Mouse (Mus musculus) hindbrain, postnatal 0 days (tissue): ENCODE results near the gene Hspa1b. TPM values are rescaled to one million over a fixed set of nuclear protein-coding genes. Genes with fewer than 3 reads are reported as not detected.
"Not testable (repeated sequence)": the region's sequence is repeated elsewhere in the genome, so short reads cannot be mapped to it uniquely, and the experiment has no call there.

Experiments used
- ATAC-seq: fragments of 200-750 bp; cut with Nextera tagmentation; 2 replicates; pipeline ENCODE4 v1.8.0; 2017; ENCODE audit warnings: mild to moderate bottlenecking, moderate TSS enrichment, moderate library complexity
- DNase-seq: peaks from one replicate; pipeline ENCODE4 v3.0.0-alpha.2; 2015; ENCODE audit warnings: low spot score
- H3K27ac ChIP-seq: fragments of 300-500 bp; sonication (generic); 2 replicates; pipeline ENCODE4 v1.5.1; 2014; ENCODE audit warnings: mild to moderate bottlenecking
- H3K27me3 ChIP-seq: fragments of 300-500 bp; sonication (generic); 2 replicates; pipeline ENCODE4 v1.6.1; 2014; ENCODE audit warnings: low read length, mixed read lengths; ENCODE audit not compliant: insufficient read depth
- H3K36me3 ChIP-seq: fragments of 300-500 bp; sonication (generic); 2 replicates; pipeline ENCODE4 v1.6.1; 2014; ENCODE audit warnings: low read length, mixed read lengths; ENCODE audit not compliant: insufficient read depth
- H3K4me1 ChIP-seq: fragments of 300-500 bp; sonication (generic); 2 replicates; pipeline ENCODE4 v1.6.1; 2014; ENCODE audit warnings: antibody characterized with exemption, low read length, mixed read lengths; ENCODE audit not compliant: insufficient read depth
- H3K4me2 ChIP-seq: fragments of 300-500 bp; sonication (generic); 2 replicates; pipeline ENCODE4 v1.6.1; 2014; ENCODE audit warnings: low read depth, mild to moderate bottlenecking, low read length, moderate library complexity, mixed read lengths
- H3K4me3 ChIP-seq: fragments of 300-500 bp; sonication (generic); 2 replicates; pipeline ENCODE4 v1.5.1; 2014; ENCODE audit warnings: low read length
- H3K9ac ChIP-seq: fragments of 300-500 bp; sonication (generic); replicated peaks from 2 replicates; pipeline ENCODE4 v1.6.1; 2014; ENCODE audit warnings: mild to moderate bottlenecking, low read length, moderate library complexity, mixed read lengths
- H3K9me3 ChIP-seq: fragments of 300-500 bp; sonication (generic); 2 replicates; pipeline ENCODE4 v1.6.1; 2016; ENCODE audit warnings: low read length, mixed read lengths
- CTCF ChIP-seq: IDR thresholded peaks from 2 replicates; pipeline ENCODE4 v1.5.1; 2016; ENCODE audit warnings: antibody characterized with exemption, control low read depth, low read depth
- WGBS: fragments of 180-500 bp; shearing (Covaris S2); extraction: QIAGEN DNeasy Blood & Tissue Kit; methylation state at CpG from one replicate; pipeline ENCODE4 v1.1.7; 2014; 5-methylcytosine and 5-hydroxymethylcytosine counted together
- polyA plus RNA-seq: library from polyadenylated mRNA; unstranded; fragments of >200 nt; fragmentation: Nextera tagmentation; extraction: Ambion mirVana; gene quantifications from 2 replicates; pipeline ENCODE4 v1.2.1, GENCODE M21; 2015
- total RNA-seq: library from RNA; depleted of rRNA; stranded (reverse); fragments of >200 nt; gene quantifications from 2 replicates; pipeline ENCODE4 v1.2.3, GENCODE M21; 2014

Gene Hspa1b
- total and polyA plus RNA-seq, 2 experiments from 2014 or later, result 0.51 to 15.2 TPM

DNA sequence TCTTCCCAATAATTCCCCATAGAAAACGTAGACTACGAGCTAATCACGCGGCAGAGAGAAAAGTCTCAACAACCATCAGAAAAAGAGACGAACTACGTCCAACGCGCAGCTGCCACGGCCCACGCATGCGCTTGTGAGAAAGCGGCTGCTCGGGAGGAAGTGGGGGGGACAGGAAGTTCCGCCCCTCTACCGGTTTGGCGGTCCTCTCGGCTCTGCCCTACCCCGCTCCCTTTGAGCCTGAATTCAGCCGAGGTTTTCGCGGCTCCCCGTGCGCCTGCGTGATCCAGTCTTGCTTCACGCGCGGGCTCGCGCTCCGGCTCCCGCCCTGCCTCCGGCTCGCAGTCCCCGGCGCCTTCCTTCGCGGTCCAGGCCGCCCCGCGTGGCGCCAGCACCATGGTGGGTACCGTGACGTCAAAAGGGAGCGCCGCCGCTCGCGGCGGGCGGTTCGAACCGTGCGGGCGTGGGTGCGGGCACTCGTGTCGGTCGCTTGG lies 22.7 kb upstream of the Hspa1b start, which contains the start of gene Lsm2:
Lsm2 (plus strand) TSS at position 173 of the 491 bp plus-strand sequence.
- Histone ChIP-seq H3K9ac (peak within 1 kb of the TSS; percentile 79), H3K4me1 (peaks cover 7% of the 10 kb centered on the region), H3K27ac (peak within 1 kb of the TSS; percentile 94), H3K4me2 (peak within 1 kb of the TSS; percentile 78), H3K9me3 (no peaks in the 10 kb centered on the region), H3K4me3 (peak within 1 kb of the TSS; percentile 79), H3K36me3 (peaks cover 15% of the 10 kb centered on the region; the same call in 1 of the 2 replicates), H3K27me3 (no peaks in the 10 kb centered on the region)
- DNase-seq, result peak; percentile 95
- peak; percentile 96 for ATAC-seq
- under 1% methylated on average over 56 of the region's 58 CpGs for WGBS
- no peak for TF ChIP-seq CTCF

DNA sequence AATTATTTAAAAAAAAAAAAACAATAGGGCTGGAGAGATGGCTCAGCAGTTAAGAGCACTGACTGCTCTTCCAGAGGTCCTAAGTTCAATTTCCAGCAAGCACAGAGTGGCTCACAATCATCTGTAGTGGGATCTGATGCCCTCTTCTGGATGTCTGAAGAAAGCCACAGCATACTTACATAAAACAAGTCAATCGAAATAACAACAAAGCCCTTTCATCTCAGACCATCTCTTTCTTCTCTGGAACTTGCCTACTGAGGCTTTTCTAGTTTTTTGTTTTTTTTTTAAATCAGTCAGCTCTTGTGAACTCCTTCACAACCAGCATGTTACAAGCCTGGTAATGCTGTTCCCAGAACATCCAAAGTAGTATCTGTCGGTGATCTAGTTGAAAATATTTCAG lies 21.6 kb upstream of the Hspa1b start:
- WGBS, result 13% methylated on average over 2 of the region's 2 CpGs
- DNase-seq, result peak; percentile 70
- Histone ChIP-seq H3K4me2 (peak overlapping the region; percentile 78), H3K4me1 (peaks cover 7% of the 10 kb centered on the region), H3K4me3 (peak overlapping the region; percentile 79), H3K9me3 (no peaks in the 10 kb centered on the region), H3K9ac (peak overlapping the region; percentile 79; the same call in 1 of the 2 replicates), H3K27me3 (no peaks in the 10 kb centered on the region), H3K36me3 (peaks cover 5% of the 10 kb centered on the region; the same call in 1 of the 2 replicates), H3K27ac (peak overlapping the region; percentile 94; the same call in 1 of the 2 replicates)
- no peak for ATAC-seq
- peak; percentile 66 for TF ChIP-seq CTCF

DNA sequence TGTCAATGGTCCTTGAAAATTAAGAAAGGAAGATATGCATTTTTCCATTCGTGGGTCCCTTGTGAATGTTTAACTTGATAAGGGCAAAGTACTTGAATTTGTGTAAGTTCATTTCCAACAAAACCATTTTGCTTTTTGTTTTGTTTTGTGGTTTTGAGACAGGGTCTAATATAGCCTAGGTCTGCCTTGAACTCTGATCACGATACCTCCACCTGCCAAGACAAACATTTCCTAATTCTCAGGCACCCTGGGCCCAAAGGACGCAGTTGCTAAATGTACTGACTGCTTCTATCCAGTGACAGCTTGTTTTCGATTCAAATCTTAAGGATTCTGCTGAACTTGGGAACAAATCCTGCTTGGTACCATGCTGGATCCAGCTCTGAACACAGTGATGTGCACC lies 20.6 kb upstream of the Hspa1b start:
- Histone ChIP-seq H3K27ac (no peak overlapping the region), H3K4me3 (no peak overlapping the region), H3K9me3 (no peaks in the 10 kb centered on the region), H3K4me1 (peaks cover 7% of the 10 kb centered on the region), H3K36me3 (no peaks in the 10 kb centered on the region), H3K9ac (no peak overlapping the region), H3K27me3 (no peaks in the 10 kb centered on the region), H3K4me2 (no peak overlapping the region)
- WGBS, result 94% methylated on average over 4 of the region's 4 CpGs
- no peak for TF ChIP-seq CTCF
- ATAC-seq, result no peak
- no peak for DNase-seq

DNA sequence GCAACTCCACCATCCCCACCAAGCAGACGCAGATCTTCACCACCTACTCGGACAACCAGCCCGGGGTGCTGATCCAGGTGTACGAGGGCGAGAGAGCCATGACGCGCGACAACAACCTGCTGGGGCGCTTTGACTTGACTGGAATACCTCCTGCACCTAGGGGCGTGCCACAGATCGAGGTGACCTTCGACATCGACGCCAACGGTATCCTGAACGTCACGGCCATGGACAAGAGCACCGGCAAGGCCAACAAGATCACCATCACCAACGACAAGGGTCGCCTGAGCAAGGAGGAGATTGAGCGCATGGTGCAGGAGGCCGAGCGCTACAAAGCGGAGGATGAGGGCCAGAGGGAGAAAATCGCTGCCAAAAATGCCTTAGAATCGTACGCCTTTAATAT lies 19.2 kb upstream of the Hspa1b start:
- H3K27ac ChIP-seq, result no peak overlapping the region
- peaks cover 7% of the 10 kb centered on the region for H3K4me1 ChIP-seq
- no peaks in the 10 kb centered on the region for H3K9me3 ChIP-seq
- no peak for TF ChIP-seq CTCF
- 90% methylated on average over 27 of the region's 27 CpGs for WGBS
- no peaks in the 10 kb centered on the region for H3K36me3 ChIP-seq
- ATAC-seq, result no peak
- DNase-seq, result no peak
- H3K4me2 ChIP-seq, result no peak overlapping the region
- no peaks in the 10 kb centered on the region for H3K27me3 ChIP-seq
- H3K9ac ChIP-seq, result no peak overlapping the region
- no peak overlapping the region for H3K4me3 ChIP-seq

DNA sequence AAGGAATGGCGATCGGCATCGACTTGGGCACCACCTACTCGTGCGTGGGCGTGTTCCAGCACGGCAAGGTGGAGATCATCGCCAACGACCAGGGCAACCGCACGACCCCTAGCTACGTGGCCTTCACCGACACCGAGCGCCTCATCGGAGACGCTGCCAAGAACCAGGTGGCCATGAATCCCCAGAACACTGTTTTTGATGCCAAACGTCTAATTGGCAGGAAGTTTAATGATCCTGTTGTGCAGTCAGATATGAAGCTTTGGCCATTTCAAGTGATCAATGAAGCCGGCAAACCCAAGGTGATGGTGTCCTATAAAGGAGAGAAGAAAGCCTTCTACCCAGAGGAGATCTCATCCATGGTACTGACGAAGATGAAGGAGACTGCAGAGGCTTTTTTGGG lies 18.0 kb upstream of the Hspa1b start:
- no peaks in the 10 kb centered on the region for H3K36me3 ChIP-seq
- H3K9ac ChIP-seq, result no peak overlapping the region
- no peak for ATAC-seq
- 91% methylated on average over 20 of the region's 20 CpGs for WGBS
- no peak overlapping the region for H3K4me2 ChIP-seq
- no peak for DNase-seq
- H3K4me3 ChIP-seq, result no peak overlapping the region
- H3K27ac ChIP-seq, result no peak overlapping the region
- H3K27me3 ChIP-seq, result no peaks in the 10 kb centered on the region
- H3K4me1 ChIP-seq, result peaks cover 3% of the 10 kb centered on the region
- no peaks in the 10 kb centered on the region for H3K9me3 ChIP-seq
- no peak for TF ChIP-seq CTCF

DNA sequence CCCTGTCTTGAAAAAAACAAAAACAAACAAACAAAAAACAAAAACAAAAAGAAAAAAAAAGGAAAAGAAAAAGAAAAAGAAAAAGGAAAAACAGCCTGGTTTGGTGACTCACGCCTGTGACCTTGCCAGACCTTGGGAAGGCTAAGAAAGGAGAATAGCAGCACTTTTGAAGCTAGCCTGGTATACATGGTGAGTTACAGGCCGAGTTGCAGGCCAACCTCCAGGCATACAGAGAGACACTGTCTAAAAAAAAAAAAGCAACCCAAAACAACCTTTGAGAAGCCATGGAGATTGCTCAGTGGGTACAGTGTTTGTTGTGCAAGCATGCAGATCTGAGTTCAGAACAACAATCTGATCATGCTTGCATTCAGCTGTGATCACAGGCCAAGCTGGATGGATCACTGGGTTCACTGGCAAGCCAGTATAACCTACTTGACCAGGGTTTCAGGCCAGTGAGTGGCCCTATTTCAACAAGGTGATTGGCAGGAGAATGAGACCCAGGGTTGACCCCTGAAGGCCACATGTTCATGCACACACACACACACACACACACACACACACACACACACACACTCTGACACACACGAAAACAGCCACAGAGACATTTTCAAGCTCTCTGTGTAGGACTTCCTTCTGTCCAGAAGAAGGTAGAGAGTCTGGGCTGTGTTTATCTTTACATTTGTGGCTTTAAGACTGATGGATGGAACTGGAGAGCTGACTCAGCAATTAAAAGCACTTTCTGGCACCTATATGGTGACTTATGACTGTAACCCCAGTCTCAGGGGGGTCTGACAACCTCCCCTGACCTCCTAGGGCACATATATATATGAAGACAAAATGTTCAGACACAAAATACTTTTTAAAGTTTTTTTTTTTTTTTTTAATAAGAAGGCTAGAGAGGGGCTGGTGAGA lies 16.8 kb upstream of the Hspa1b start:
- 80% methylated on average over 3 of the region's 3 CpGs for WGBS
- TF ChIP-seq CTCF, result no peak
- no peak overlapping the region for H3K4me2 ChIP-seq
- no peak overlapping the region for H3K9ac ChIP-seq
- peaks cover under 1% of the 10 kb centered on the region for H3K4me1 ChIP-seq
- H3K9me3 ChIP-seq, result no peaks in the 10 kb centered on the region
- DNase-seq (no peak), ATAC-seq (no peak)
- no peaks in the 10 kb centered on the region for H3K36me3 ChIP-seq
- H3K27ac ChIP-seq, result no peak overlapping the region
- H3K27me3 ChIP-seq, result no peaks in the 10 kb centered on the region
- H3K4me3 ChIP-seq, result no peak overlapping the region

DNA sequence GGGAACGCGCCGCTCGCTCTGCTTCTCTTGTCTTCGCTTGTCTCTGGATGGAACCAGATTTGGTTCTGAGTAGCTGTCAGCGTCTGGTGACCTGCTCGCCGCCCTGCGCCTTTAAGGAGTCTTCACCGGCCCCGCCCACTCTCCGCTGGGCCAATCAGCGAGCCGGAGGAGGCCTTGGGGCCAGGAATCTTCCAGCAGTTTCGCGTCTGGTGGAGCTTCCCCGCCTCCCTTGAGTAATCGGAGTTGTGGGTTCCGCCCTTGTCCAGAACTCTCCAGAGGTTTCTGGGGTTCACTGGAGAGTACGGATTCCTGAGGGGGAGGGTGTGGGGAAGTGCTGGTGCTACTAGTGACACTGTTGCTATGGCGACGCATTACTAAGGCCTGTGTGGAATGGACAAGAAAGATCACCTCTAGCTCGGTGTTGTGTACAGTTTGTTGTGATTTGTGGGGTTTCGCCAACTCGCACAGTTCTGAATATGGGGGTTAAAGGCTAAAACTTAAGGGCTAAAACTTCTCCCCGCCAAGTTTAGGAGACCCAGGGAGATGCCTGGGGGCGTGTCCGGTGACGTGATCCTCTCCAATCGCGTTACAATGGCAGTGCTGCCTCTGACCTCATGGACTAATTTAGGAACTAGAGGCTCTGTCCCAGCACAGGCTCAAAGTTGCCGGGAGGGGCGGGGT lies 13.2 kb upstream of the Hspa1b start, which contains the start of the genes Hspa1a and Hspa1l:
Hspa1a (minus strand) TSS at position 88 of the 681 bp plus-strand sequence.
Hspa1l (plus strand) TSS at position 635 of the 681 bp plus-strand sequence.
- H3K36me3 ChIP-seq, H3K27ac ChIP-seq, H3K4me1 ChIP-seq, H3K9me3 ChIP-seq, H3K9ac ChIP-seq: not testable (repeated sequence)
- H3K27me3 ChIP-seq, result peaks cover 14% of the 10 kb centered on the region; the same call in 1 of the 2 replicates
- peak within 1 kb of the TSS; percentile 68 for H3K4me2 ChIP-seq
- under 1% methylated on average over 28 of the region's 33 CpGs for WGBS
- DNase-seq (peak; percentile 71), ATAC-seq (peak; percentile 94)
- H3K4me3 ChIP-seq, result peak within 1 kb of the TSS; percentile 36

DNA sequence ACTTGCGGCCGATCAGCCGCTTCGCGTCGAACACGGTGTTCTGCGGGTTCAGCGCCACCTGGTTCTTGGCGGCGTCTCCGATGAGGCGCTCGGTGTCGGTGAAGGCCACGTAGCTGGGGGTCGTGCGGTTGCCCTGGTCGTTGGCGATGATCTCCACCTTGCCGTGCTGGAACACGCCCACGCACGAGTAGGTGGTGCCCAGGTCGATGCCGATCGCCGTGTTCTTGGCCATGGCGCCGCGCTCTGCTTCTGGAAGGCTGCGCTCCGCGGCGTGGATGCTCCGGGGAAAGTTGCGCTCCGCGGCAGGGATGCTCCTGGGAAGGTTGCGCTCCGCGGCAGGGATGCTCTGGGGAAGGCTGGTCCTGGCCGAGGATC lies 12.6 kb upstream of the Hspa1b start:
- H3K36me3 ChIP-seq, H3K9me3 ChIP-seq, H3K27ac ChIP-seq, DNase-seq, H3K9ac ChIP-seq, H3K4me1 ChIP-seq: not testable (repeated sequence)
- peak overlapping the region; percentile 36 for H3K4me3 ChIP-seq
- peak; percentile 66 for ATAC-seq
- under 1% methylated on average over 25 of the region's 43 CpGs for WGBS
- H3K27me3 ChIP-seq, result peaks cover 14% of the 10 kb centered on the region; the same call in 1 of the 2 replicates
- peak overlapping the region; percentile 68; the same call in 1 of the 2 replicates for H3K4me2 ChIP-seq

DNA sequence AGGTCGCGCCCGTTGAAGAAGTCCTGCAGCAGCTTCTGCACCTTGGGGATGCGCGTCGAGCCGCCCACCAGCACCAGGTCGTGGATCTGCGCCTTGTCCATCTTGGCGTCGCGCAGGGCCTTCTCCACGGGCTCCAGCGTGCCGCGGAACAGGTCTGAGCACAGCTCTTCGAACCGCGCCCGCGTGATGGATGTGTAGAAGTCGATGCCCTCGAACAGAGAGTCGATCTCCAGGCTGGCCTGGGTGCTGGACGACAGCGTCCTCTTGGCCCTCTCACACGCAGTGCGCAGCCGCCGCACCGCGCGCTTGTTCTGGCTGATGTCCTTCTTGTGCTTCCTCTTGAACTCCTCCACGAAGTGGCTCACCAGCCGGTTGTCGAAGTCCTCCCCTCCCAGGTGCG lies 11.8 kb upstream of the Hspa1b start:
- H3K4me2 ChIP-seq, H3K36me3 ChIP-seq, ATAC-seq, H3K27ac ChIP-seq, H3K9ac ChIP-seq, DNase-seq, H3K4me1 ChIP-seq, H3K4me3 ChIP-seq, H3K9me3 ChIP-seq: not testable (repeated sequence)
- WGBS, result 34% methylated on average over 21 of the region's 37 CpGs
- peaks cover 14% of the 10 kb centered on the region; the same call in 1 of the 2 replicates for H3K27me3 ChIP-seq
